Mouse (Mus musculus): ENCODE measurements around the gene Dcaf10. TPM values are rescaled to one million over a fixed set of nuclear protein-coding genes. Genes with fewer than 3 reads are reported as not detected.
"Not testable (repeated sequence)": the region's sequence is repeated elsewhere in the genome, so short reads cannot be mapped to it uniquely, and the experiment has no call there.

The Dcaf10 gene
- polyA plus RNA-seq, 1 experiment from 2014 or later: 6.1 TPM

- WGBS (ENCODE audit: insufficient replicate concordance): 63% methylated on average over 5 of the region's 5 CpGs
- Histone ChIP-seq H3K4me2 (no peak overlapping the region), H3K27ac (no peak overlapping the region), H3K4me3 (replicated peaks) (no peak overlapping the region), H3K4me1 (replicated peaks) (0 out of 2 replicates have a peak, but pooled peaks cover 5% of the 10 kb centered on the region), H3K9me3 (replicated peaks) (no peaks in the 10 kb centered on the region), H3K36me3 (peaks cover 47% of the 10 kb centered on the region), H3K27me3 (no peaks in the 10 kb centered on the region), H3K9ac (no peak overlapping the region)
- DNase-seq: no peak
- no peak for ATAC-seq (ENCODE audit: low read depth)
Observed at GRCm38 (mm10) chr4:45393658-45394057, 51.8 kb downstream of the Dcaf10 start.

GRCm38 (mm10) chr4:45396211-45396610 is 54.3 kb downstream of the Dcaf10 start:
- not testable (repeated sequence) for ATAC-seq (ENCODE audit: low read depth); H3K27me3 ChIP-seq; H3K4me2 ChIP-seq; H3K9ac ChIP-seq; H3K4me1 ChIP-seq (replicated peaks); DNase-seq; H3K27ac ChIP-seq; H3K9me3 ChIP-seq (replicated peaks); H3K4me3 ChIP-seq (replicated peaks)
- WGBS (ENCODE audit: insufficient replicate concordance): 33% methylated on average over 6 of the region's 6 CpGs
- peaks cover 71% of the 10 kb centered on the region for H3K36me3 ChIP-seq

- DNase-seq; H3K4me2 ChIP-seq; H3K9ac ChIP-seq; H3K27ac ChIP-seq; H3K9me3 ChIP-seq (replicated peaks); ATAC-seq (ENCODE audit: low read depth); H3K4me3 ChIP-seq (replicated peaks); H3K27me3 ChIP-seq: not testable (repeated sequence)
- WGBS (ENCODE audit: insufficient replicate concordance): 83% methylated on average over 5 of the region's 5 CpGs
- H3K36me3 ChIP-seq: peaks cover 91% of the 10 kb centered on the region
- peaks cover 26% of the 10 kb centered on the region for H3K4me1 ChIP-seq (replicated peaks)
Observed at GRCm38 (mm10) chr4:45398315-45398714, 56.4 kb downstream of the Dcaf10 start.

- Histone ChIP-seq H3K27ac (no peak overlapping the region), H3K4me3 (replicated peaks) (no peak overlapping the region), H3K4me1 (replicated peaks) (peaks cover 39% of the 10 kb centered on the region), H3K27me3 (no peaks in the 10 kb centered on the region), H3K9ac (no peak overlapping the region), H3K9me3 (replicated peaks) (no peaks in the 10 kb centered on the region), H3K36me3 (peaks cover 95% of the 10 kb centered on the region), H3K4me2 (no peak overlapping the region)
- no peak for ATAC-seq (ENCODE audit: low read depth)
- 93% methylated on average over 45 of the region's 45 CpGs for WGBS (ENCODE audit: insufficient replicate concordance)
- no peak for DNase-seq
Observed at GRCm38 (mm10) chr4:45399421-45400210, 57.7 kb downstream of the Dcaf10 start.

- Histone ChIP-seq H3K36me3 (peaks cover 77% of the 10 kb centered on the region), H3K4me2 (peak overlapping the region; percentile 67), H3K4me3 (replicated peaks) (peak overlapping the region; percentile 40), H3K27ac (peak overlapping the region; percentile 96), H3K27me3 (no peaks in the 10 kb centered on the region), H3K9me3 (replicated peaks) (no peaks in the 10 kb centered on the region), H3K4me1 (replicated peaks) (peaks cover 64% of the 10 kb centered on the region), H3K9ac (peak overlapping the region; percentile 67)
- ATAC-seq (ENCODE audit: low read depth) (no peak), DNase-seq (no peak)
- 73% methylated on average over 4 of the region's 4 CpGs for WGBS (ENCODE audit: insufficient replicate concordance)
Observed at GRCm38 (mm10) chr4:45402281-45402680, 60.4 kb downstream of the Dcaf10 start.

GRCm38 (mm10) chr4:45402878-45403498 is 61.1 kb downstream of the Dcaf10 start:
- peak; percentile 89 for ATAC-seq (ENCODE audit: low read depth)
- H3K4me3 ChIP-seq (replicated peaks): peak overlapping the region; percentile 40
- H3K27me3 ChIP-seq: no peaks in the 10 kb centered on the region
- no peaks in the 10 kb centered on the region for H3K9me3 ChIP-seq (replicated peaks)
- H3K4me1 ChIP-seq (replicated peaks): peaks cover 66% of the 10 kb centered on the region
- WGBS (ENCODE audit: insufficient replicate concordance): 18% methylated on average over 7 of the region's 7 CpGs
- peaks cover 70% of the 10 kb centered on the region for H3K36me3 ChIP-seq
- peak overlapping the region; percentile 96 for H3K27ac ChIP-seq
- peak overlapping the region; percentile 67 for H3K9ac ChIP-seq
- H3K4me2 ChIP-seq: peak overlapping the region; percentile 67
- peak; percentile 60 for DNase-seq

- H3K36me3 ChIP-seq: peaks cover 65% of the 10 kb centered on the region
- H3K27ac ChIP-seq: peak overlapping the region; percentile 96
- H3K9ac ChIP-seq: peak overlapping the region; percentile 67
- DNase-seq: no peak
- H3K9me3 ChIP-seq (replicated peaks): no peaks in the 10 kb centered on the region
- WGBS (ENCODE audit: insufficient replicate concordance): 35% methylated on average over 7 of the region's 7 CpGs
- no peak for ATAC-seq (ENCODE audit: low read depth)
- peak overlapping the region; percentile 67 for H3K4me2 ChIP-seq
- peak overlapping the region; percentile 40 for H3K4me3 ChIP-seq (replicated peaks)
- H3K4me1 ChIP-seq (replicated peaks): peaks cover 64% of the 10 kb centered on the region
- no peaks in the 10 kb centered on the region for H3K27me3 ChIP-seq
Observed at GRCm38 (mm10) chr4:45403499-45403878, 61.6 kb downstream of the Dcaf10 start.

GRCm38 (mm10) chr4:45404086-45404485 is 62.2 kb downstream of the Dcaf10 start:
- Histone ChIP-seq H3K27me3 (no peaks in the 10 kb centered on the region), H3K9me3 (replicated peaks) (no peaks in the 10 kb centered on the region), H3K9ac (peak overlapping the region; percentile 67), H3K4me2 (peak overlapping the region; percentile 67), H3K36me3 (peaks cover 59% of the 10 kb centered on the region), H3K4me3 (replicated peaks) (peak overlapping the region; percentile 40; the same call in 1 of the 2 replicates), H3K4me1 (replicated peaks) (peaks cover 67% of the 10 kb centered on the region), H3K27ac (peak overlapping the region; percentile 96)
- DNase-seq (no peak), ATAC-seq (ENCODE audit: low read depth) (no peak)
- 90% methylated on average over 7 of the region's 7 CpGs for WGBS (ENCODE audit: insufficient replicate concordance)

- WGBS (ENCODE audit: insufficient replicate concordance): 72% methylated on average over 7 of the region's 7 CpGs
- peak overlapping the region; percentile 14 for H3K4me3 ChIP-seq (replicated peaks)
- H3K9ac ChIP-seq: peak overlapping the region; percentile 42
- peaks cover 78% of the 10 kb centered on the region for H3K4me1 ChIP-seq (replicated peaks)
- peak overlapping the region; percentile 38 for H3K4me2 ChIP-seq
- DNase-seq (no peak), ATAC-seq (ENCODE audit: low read depth) (no peak)
- H3K27me3 ChIP-seq: peaks cover 4% of the 10 kb centered on the region; the same call in 1 of the 2 replicates
- H3K36me3 ChIP-seq: peaks cover 47% of the 10 kb centered on the region
- H3K27ac ChIP-seq: peak overlapping the region; percentile 96
- H3K9me3 ChIP-seq (replicated peaks): no peaks in the 10 kb centered on the region
Observed at GRCm38 (mm10) chr4:45405315-45405714, 63.4 kb downstream of the Dcaf10 start.

GRCm38 (mm10) chr4:45406397-45406796 is 64.5 kb downstream of the Dcaf10 start:
- peak overlapping the region; percentile 77 for H3K4me2 ChIP-seq
- no peak for ATAC-seq (ENCODE audit: low read depth)
- peaks cover 13% of the 10 kb centered on the region for H3K27me3 ChIP-seq
- H3K9me3 ChIP-seq (replicated peaks): no peaks in the 10 kb centered on the region
- 77% methylated on average over 7 of the region's 7 CpGs for WGBS (ENCODE audit: insufficient replicate concordance)
- H3K36me3 ChIP-seq: peaks cover 38% of the 10 kb centered on the region
- H3K9ac ChIP-seq: peak overlapping the region; percentile 100
- peak overlapping the region; percentile 98 for H3K27ac ChIP-seq
- no peak for DNase-seq
- peak overlapping the region; percentile 98 for H3K4me3 ChIP-seq (replicated peaks)
- peaks cover 76% of the 10 kb centered on the region for H3K4me1 ChIP-seq (replicated peaks)

- Histone ChIP-seq H3K4me2 (peak overlapping the region; percentile 77), H3K9me3 (replicated peaks) (no peaks in the 10 kb centered on the region), H3K4me3 (replicated peaks) (peak overlapping the region; percentile 98), H3K9ac (peak overlapping the region; percentile 100), H3K27me3 (peaks cover 21% of the 10 kb centered on the region), H3K4me1 (replicated peaks) (peaks cover 71% of the 10 kb centered on the region), H3K36me3 (peaks cover 31% of the 10 kb centered on the region), H3K27ac (peak overlapping the region; percentile 98)
- peak; percentile 61 for DNase-seq
- 16% methylated on average over 5 of the region's 5 CpGs for WGBS (ENCODE audit: insufficient replicate concordance)
- ATAC-seq (ENCODE audit: low read depth): peak; percentile 33
Observed at GRCm38 (mm10) chr4:45407001-45407702, 65.3 kb downstream of the Dcaf10 start.
